Mouse (Mus musculus): Measurements from ENCODE around the gene Tmem59l. TPM values are rescaled to one million over a fixed set of nuclear protein-coding genes. Genes with fewer than 3 reads are reported as not detected.
A peak's percentile ranks its signal among the peaks of the same experiment; 100 is the strongest.

Tmem59l gene
- polyA plus RNA-seq, 1 experiment from 2014 or later = not detected

DNA sequence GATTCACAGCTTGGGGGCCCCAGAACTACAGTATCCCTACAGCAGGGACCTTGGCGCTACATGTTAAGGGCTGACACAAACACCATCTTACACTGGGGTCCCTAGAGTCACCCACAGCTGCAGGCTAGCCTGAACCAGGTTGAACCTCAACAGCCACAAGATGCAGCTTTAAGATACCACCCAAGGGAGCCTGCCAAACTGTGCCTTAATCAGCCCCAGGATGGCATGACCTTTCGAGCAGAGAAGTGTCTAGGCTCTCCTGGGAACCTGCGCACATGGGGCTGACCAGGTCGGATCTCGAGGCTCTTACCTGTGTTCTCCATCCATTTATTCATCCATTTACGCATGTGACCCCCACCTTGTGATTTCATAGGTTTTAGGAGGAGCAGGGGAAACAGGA, 29.3 kb downstream of the Tmem59l start:
- Histone ChIP-seq H3K4me2 (no peak overlapping the region), H3K4me3 (replicated peaks) (no peak overlapping the region), H3K9ac (no peak overlapping the region), H3K27me3 (no peaks in the 10 kb centered on the region; the same call in 1 of the 2 replicates), H3K9me3 (replicated peaks) (no peaks in the 10 kb centered on the region), H3K4me1 (replicated peaks) (peaks cover 8% of the 10 kb centered on the region; the same call in 1 of the 2 replicates), H3K36me3 (replicated peaks) (no peaks in the 10 kb centered on the region), H3K27ac (replicated peaks) (no peak overlapping the region)
- no peak for ATAC-seq (ENCODE audit: insufficient read depth)
- 63% methylated on average over 6 of the region's 6 CpGs for WGBS (ENCODE audit: insufficient replicate concordance)

DNA sequence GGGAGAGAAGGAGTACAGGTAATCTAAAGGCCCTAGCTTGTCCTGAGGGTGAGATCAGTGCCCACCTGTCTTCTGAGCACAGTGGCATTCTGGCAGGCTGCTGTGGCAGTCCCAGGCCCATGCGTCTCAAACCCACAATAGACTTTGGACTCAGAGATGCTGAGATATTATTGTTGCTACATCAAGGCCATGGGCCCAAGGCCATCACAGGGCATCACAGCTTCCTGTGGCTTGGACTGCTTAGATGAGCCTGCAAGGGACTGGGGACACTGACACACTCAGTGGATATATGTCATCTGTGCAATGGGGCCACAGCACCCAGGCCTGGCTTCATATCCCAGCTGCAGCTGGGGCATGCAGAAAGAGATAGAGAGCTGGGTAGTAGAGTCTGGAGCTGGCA, 30.2 kb downstream of the Tmem59l start:
- Histone ChIP-seq H3K27ac (replicated peaks) (no peak overlapping the region), H3K27me3 (peaks cover under 1% of the 10 kb centered on the region; the same call in 1 of the 2 replicates), H3K4me3 (replicated peaks) (no peak overlapping the region), H3K4me2 (no peak overlapping the region), H3K9ac (no peak overlapping the region), H3K9me3 (replicated peaks) (no peaks in the 10 kb centered on the region), H3K36me3 (replicated peaks) (peaks cover under 1% of the 10 kb centered on the region; the same call in 1 of the 2 replicates), H3K4me1 (replicated peaks) (peaks cover 8% of the 10 kb centered on the region; the same call in 1 of the 2 replicates)
- WGBS (ENCODE audit: insufficient replicate concordance) = 92% methylated on average over 1 of the region's 1 CpGs
- no peak for ATAC-seq (ENCODE audit: insufficient read depth)

DNA sequence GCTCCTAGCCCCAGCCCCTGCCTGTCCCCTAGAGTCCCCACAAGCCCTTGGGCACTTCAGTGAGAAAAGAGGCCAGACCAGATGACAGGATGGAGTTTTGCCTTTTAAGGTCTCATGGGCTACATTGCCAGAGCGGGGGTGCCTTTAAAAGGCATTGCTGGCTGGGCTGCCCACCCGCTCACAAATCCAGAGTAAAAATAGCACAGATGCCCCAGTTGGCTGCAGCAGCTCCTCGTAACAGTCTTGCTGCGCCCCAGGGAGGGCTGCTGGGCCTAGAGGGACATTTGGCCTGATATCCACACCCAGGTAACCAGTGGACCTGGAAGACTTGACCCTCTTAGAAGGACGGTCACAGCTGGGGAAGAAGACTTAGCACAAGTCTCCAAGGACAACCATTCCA, 33.3 kb downstream of the Tmem59l start:
- Histone ChIP-seq H3K27ac (replicated peaks) (no peak overlapping the region), H3K36me3 (replicated peaks) (peaks cover 6% of the 10 kb centered on the region; the same call in 1 of the 2 replicates)
- WGBS (ENCODE audit: insufficient replicate concordance) = 76% methylated on average over 5 of the region's 5 CpGs

DNA sequence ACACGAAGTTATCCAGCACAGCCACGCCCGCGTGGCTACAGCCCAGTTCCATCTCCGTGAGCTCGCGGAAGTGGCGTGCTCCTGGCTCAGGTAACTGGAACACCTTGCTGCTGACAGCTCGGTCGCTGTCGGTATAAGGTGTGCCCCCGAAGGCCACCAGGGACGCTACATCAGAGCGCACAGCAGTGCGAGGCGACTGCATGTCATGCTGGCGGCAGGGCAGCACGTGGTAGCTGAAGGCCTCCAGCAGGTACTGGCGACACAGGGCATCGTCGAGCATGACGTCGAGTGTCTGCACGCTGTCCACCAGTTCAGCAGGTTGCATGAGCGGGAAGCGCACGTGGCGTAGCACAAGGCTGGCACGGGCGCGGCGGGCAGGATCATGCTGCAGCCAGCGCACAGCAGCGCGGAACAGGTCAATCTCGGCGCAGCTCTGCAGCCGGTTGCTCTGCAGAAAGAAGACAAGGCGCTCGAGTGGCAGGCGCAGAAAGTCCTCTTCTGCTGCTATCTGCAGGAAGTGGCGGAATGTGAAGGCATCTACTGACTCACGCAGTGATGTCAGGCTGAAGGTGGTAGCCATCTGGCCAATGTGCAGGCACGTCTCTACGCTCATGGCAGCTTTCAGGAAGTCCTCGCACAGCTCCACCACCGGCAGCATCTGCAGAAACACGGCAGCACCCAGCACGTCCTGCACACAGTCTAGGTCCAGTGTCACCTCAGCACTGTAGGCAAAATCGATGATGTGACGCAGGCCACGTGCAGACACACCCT, 34.8 kb downstream of the Tmem59l start:
- no peak for ATAC-seq (ENCODE audit: insufficient read depth)
- peaks cover 3% of the 10 kb centered on the region; the same call in 1 of the 2 replicates for H3K4me1 ChIP-seq (replicated peaks)
- no peak overlapping the region for H3K4me3 ChIP-seq (replicated peaks)
- H3K9ac ChIP-seq = no peak overlapping the region
- peaks cover 11% of the 10 kb centered on the region for H3K27me3 ChIP-seq
- H3K4me2 ChIP-seq = no peak overlapping the region
- H3K36me3 ChIP-seq (replicated peaks) = peaks cover 6% of the 10 kb centered on the region; the same call in 1 of the 2 replicates
- 68% methylated on average over 52 of the region's 52 CpGs for WGBS (ENCODE audit: insufficient replicate concordance)
- no peak overlapping the region for H3K27ac ChIP-seq (replicated peaks)
- no peaks in the 10 kb centered on the region for H3K9me3 ChIP-seq (replicated peaks)

More for the DNA sequence above, 33.3 kb downstream of the Tmem59l start:
- Histone ChIP-seq H3K4me3 (replicated peaks) (no peak overlapping the region), H3K9ac (no peak overlapping the region), H3K9me3 (replicated peaks) (no peaks in the 10 kb centered on the region), H3K27me3 (peaks cover 5% of the 10 kb centered on the region; the same call in 1 of the 2 replicates), H3K4me1 (replicated peaks) (peaks cover 8% of the 10 kb centered on the region; the same call in 1 of the 2 replicates), H3K4me2 (no peak overlapping the region)
- ATAC-seq (ENCODE audit: insufficient read depth) = no peak

DNA sequence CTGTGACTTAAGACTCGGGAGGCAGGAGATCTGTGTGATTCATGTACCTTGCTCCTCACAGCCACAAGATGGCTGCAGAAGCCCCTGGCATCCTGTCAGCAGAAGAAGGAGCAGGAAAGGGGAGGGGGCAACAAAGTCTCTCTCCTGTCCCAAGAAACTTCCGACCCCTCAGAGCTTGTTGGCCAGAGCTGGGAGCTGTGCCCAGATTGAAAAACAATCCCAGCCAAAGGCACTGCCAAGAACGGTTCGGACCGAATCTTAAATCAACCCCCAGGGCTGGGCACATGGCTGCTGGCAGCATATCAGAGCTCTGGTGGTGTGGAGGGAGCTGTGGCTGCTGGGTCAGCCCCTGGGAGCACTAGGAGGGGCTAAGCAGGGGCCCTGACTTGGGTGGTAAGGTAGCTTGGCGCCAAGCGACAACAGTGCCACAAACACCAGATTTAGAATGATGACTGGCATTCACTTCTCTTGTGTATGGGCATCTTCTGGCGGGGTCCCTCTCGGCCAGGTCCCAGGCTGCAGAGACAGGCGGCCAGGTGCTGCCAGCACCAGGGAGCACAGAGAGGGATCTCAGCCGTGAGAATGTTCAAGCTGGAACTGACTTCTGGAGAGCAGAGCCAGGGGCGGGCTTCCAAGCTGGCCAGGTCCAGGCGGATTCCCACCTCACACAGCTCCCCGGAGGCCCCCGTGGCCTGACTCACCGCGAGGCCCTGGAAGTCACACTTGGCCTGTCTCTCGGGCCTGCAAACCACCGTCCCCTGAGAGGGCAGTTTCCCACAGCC, 39.3 kb downstream of the Tmem59l start:
- no peaks in the 10 kb centered on the region for H3K9me3 ChIP-seq (replicated peaks)
- ATAC-seq (ENCODE audit: insufficient read depth) = no peak
- peaks cover 23% of the 10 kb centered on the region for H3K27me3 ChIP-seq
- no peak overlapping the region for H3K4me3 ChIP-seq (replicated peaks)
- H3K4me2 ChIP-seq = no peak overlapping the region
- peaks cover 6% of the 10 kb centered on the region; the same call in 1 of the 2 replicates for H3K36me3 ChIP-seq (replicated peaks)
- 62% methylated on average over 19 of the region's 19 CpGs for WGBS (ENCODE audit: insufficient replicate concordance)
- no peak overlapping the region for H3K9ac ChIP-seq
- no peak overlapping the region for H3K27ac ChIP-seq (replicated peaks)
- peaks cover 17% of the 10 kb centered on the region for H3K4me1 ChIP-seq (replicated peaks)

DNA sequence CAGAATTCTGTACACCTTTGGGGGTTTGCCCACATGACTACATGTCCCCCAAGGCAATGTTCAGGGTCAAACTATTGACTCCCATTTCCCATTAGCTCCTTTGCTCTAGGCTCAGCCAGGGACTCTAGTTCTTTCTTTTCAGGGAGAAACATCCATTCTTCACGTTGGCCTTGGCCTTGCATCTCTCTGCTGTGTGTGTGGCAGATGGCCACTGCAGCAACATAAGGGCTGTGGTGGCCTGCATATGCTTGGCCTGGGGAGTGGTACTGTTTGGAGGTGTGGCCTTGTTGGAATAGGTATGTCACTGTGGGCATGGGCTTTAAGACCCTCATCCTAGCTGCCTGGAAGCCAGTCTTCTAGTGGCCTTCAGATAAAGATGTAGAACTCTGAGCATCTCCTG, 41.2 kb downstream of the Tmem59l start:
- Histone ChIP-seq H3K4me2 (no peak overlapping the region), H3K36me3 (replicated peaks) (no peaks in the 10 kb centered on the region; the same call in 1 of the 2 replicates), H3K9ac (no peak overlapping the region), H3K27ac (replicated peaks) (no peak overlapping the region), H3K4me1 (replicated peaks) (peaks cover 27% of the 10 kb centered on the region), H3K27me3 (peaks cover 22% of the 10 kb centered on the region), H3K4me3 (replicated peaks) (no peak overlapping the region), H3K9me3 (replicated peaks) (no peaks in the 10 kb centered on the region)
- ATAC-seq (ENCODE audit: insufficient read depth) = no peak
- WGBS (ENCODE audit: insufficient replicate concordance) = 62% methylated on average over 1 of the region's 1 CpGs

DNA sequence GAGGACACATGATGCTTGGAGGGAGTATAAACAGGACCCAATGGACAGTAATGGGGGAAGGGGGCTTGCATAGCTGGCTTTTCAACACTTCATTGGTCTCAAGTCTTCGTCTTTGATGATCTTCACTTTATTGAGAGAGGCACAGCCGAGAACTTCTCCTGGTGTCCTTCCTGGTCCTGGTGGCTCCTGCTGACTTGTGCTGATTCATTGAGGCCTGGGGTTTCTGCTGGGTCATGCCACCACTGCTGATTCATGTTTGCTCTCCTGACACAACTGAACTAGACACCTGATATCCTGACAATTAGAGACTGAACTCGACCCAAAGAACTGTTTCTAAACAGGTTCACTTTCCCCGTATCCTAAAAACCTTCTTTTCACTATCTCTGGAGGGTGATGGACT, 43.8 kb downstream of the Tmem59l start:
- no peaks in the 10 kb centered on the region for H3K36me3 ChIP-seq (replicated peaks)
- no peak overlapping the region for H3K4me3 ChIP-seq (replicated peaks)
- H3K9ac ChIP-seq = no peak overlapping the region
- H3K4me1 ChIP-seq (replicated peaks) = peaks cover 49% of the 10 kb centered on the region
- peaks cover 22% of the 10 kb centered on the region for H3K27me3 ChIP-seq
- peak overlapping the region; percentile 39 for H3K4me2 ChIP-seq
- 62% methylated on average over 4 of the region's 4 CpGs for WGBS (ENCODE audit: insufficient replicate concordance)
- H3K9me3 ChIP-seq (replicated peaks) = no peaks in the 10 kb centered on the region
- ATAC-seq (ENCODE audit: insufficient read depth) = peak; percentile 32; the same call in 1 of the 2 replicates
- H3K27ac ChIP-seq (replicated peaks) = peak overlapping the region; percentile 82

DNA sequence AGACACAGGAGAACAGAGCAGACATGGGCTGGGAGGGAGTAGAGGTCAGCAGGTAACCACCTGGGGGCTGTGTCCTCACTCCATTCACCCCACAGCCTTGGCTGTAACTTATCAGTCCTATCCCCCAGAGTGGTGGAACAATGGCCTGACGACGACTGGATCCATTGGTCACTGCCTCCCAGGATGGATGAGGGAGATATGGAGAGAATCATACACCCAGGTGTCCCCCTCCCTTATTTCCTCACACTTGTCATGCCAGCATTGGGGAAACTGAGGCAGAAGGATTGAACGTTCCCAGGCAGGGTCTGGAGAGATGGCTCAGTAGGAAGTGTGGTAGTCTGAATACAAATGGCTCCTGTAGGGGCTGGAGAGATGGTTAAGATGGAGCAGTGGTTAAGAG, 45.6 kb downstream of the Tmem59l start:
- 0 out of 2 replicates have a peak, but pooled peaks cover 9% of the 10 kb centered on the region for H3K27me3 ChIP-seq
- no peak overlapping the region for H3K9ac ChIP-seq
- no peak overlapping the region for H3K4me3 ChIP-seq (replicated peaks)
- peaks cover 55% of the 10 kb centered on the region for H3K4me1 ChIP-seq (replicated peaks)
- no peaks in the 10 kb centered on the region for H3K36me3 ChIP-seq (replicated peaks)
- H3K9me3 ChIP-seq (replicated peaks) = no peaks in the 10 kb centered on the region
- no peak overlapping the region for H3K4me2 ChIP-seq
- H3K27ac ChIP-seq (replicated peaks) = no peak overlapping the region; the same call in 1 of the 2 replicates
- ATAC-seq (ENCODE audit: insufficient read depth) = no peak
- 54% methylated on average over 3 of the region's 3 CpGs for WGBS (ENCODE audit: insufficient replicate concordance)

DNA sequence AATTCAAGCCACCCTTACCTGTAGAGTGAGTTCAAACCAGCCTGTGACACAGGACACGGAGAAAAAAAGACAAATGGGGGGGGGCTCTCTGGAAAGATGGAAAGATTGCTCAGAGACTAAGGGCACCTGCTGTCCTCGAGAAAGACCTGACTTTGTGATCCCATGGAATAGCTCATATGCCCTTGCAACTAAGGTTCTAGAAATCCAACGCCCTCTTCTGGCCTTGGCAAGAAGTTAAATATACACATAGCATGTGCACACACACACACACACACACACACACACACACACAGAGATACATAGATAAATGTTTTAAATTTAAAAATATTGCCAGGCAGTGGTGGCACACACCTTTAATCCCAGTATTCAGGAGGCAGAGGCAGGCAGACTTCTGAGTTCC, 46.9 kb downstream of the Tmem59l start:
- Histone ChIP-seq H3K9me3 (replicated peaks) (no peaks in the 10 kb centered on the region), H3K4me2 (peak overlapping the region; percentile 96), H3K4me1 (replicated peaks) (peaks cover 55% of the 10 kb centered on the region), H3K27me3 (0 out of 2 replicates have a peak, but pooled peaks cover 4% of the 10 kb centered on the region), H3K9ac (peak overlapping the region; percentile 70; the same call in 1 of the 2 replicates), H3K36me3 (replicated peaks) (no peaks in the 10 kb centered on the region), H3K4me3 (replicated peaks) (peak overlapping the region; percentile 74), H3K27ac (replicated peaks) (peak overlapping the region; percentile 79)
- WGBS (ENCODE audit: insufficient replicate concordance) = 53% methylated on average over 3 of the region's 3 CpGs
- ATAC-seq (ENCODE audit: insufficient read depth) = no peak

DNA sequence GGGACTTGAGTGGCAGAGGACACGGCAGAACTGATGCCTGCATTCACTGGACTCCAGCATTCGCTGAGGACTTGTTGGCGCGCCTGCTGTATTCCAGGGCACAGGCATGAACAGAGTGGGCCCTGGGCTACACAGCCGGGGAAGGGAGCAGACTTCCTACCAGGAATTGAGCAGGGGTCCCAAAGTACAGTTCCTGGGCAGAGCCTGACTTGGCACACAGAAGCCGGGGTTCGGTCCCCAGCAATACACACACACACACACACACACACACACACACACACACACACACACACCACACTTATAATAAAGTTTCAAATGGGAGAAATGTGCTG, 47.3 kb downstream of the Tmem59l start:
- Histone ChIP-seq H3K9ac (peak overlapping the region; percentile 70), H3K27ac (replicated peaks) (peak overlapping the region; percentile 79), H3K4me2 (peak overlapping the region; percentile 96), H3K4me3 (replicated peaks) (peak overlapping the region; percentile 74), H3K27me3 (0 out of 2 replicates have a peak, but pooled peaks cover 4% of the 10 kb centered on the region), H3K4me1 (replicated peaks) (peaks cover 55% of the 10 kb centered on the region), H3K9me3 (replicated peaks) (no peaks in the 10 kb centered on the region), H3K36me3 (replicated peaks) (no peaks in the 10 kb centered on the region)
- 4% methylated on average over 7 of the region's 7 CpGs for WGBS (ENCODE audit: insufficient replicate concordance)
- no peak for ATAC-seq (ENCODE audit: insufficient read depth)
